ENCODE assay signal across 8 mouse cellular contexts in genomic region chr1:74031771-74032609, GRCm38 (mm10).
DNase-seq lines count a peak whose midpoint lies in the region; ATAC-seq lines count a peak whose summit lies in the region.

No protein-coding gene starts in this region.

- no peak for ATAC-seq in hindbrain, embryonic 13.5 days (ENCODE audit: low FRiP score)
- ATAC-seq in hindbrain, embryonic 16.5 days, result no peak
- no peak for ATAC-seq in heart, embryonic 11.5 days (replicated peaks; ENCODE audit: insufficient number of reproducible peaks, low FRiP score, low TSS enrichment)
- no peak for ATAC-seq in kidney, embryonic 16.5 days (ENCODE audit: low FRiP score, low TSS enrichment)

- peak; percentile 57 for DNase-seq in lung, postnatal 25 days (ENCODE audit: low spot score)
- no peak for DNase-seq in MN1 (ENCODE audit: low spot score)
- no peak for DNase-seq in embryo, embryonic 10 days (ENCODE audit: low spot score)
- no peak for DNase-seq in layer of hippocampus, adult 8-10 months (ENCODE audit: low spot score in 2 of 2)

- peaks cover 53% of the 10 kb centered on the region for H3K4me1 ChIP-seq in hindbrain, embryonic 13.5 days (replicated peaks)
- H3K4me1 ChIP-seq in hindbrain, embryonic 16.5 days (ENCODE audit: control insufficient read depth, insufficient read depth, low read depth, low read length), result peaks cover 30% of the 10 kb centered on the region
- H3K4me1 ChIP-seq in heart, embryonic 11.5 days (ENCODE audit: control insufficient read depth, insufficient read depth, low read length), result peaks cover 95% of the 10 kb centered on the region
- peaks cover 100% of the 10 kb centered on the region for H3K4me1 ChIP-seq in kidney, embryonic 16.5 days (ENCODE audit: insufficient read depth, low read length)

- 83% methylated on average over 9 of the region's 9 CpGs for WGBS in hindbrain, embryonic 13.5 days
- 82% methylated on average over 9 of the region's 9 CpGs for WGBS in hindbrain, embryonic 16.5 days
- 58% methylated on average over 9 of the region's 9 CpGs for WGBS in heart, embryonic 11.5 days (ENCODE audit: insufficient replicate concordance)
- 47% methylated on average over 9 of the region's 9 CpGs for WGBS in kidney, embryonic 16.5 days

- H3K9ac ChIP-seq in hindbrain, embryonic 13.5 days, result no peak overlapping the region
- no peak overlapping the region for H3K9ac ChIP-seq in hindbrain, embryonic 16.5 days (ENCODE audit: low read depth, low read length)
- peak overlapping the region; percentile 28 for H3K9ac ChIP-seq in heart, embryonic 11.5 days (ENCODE audit: low read depth, low read length)
- H3K9ac ChIP-seq in kidney, embryonic 16.5 days (replicated peaks; ENCODE audit: low read length), result peak overlapping the region; percentile 59

- H3K4me2 ChIP-seq in hindbrain, embryonic 13.5 days, result no peak overlapping the region
- H3K4me2 ChIP-seq in hindbrain, embryonic 16.5 days (ENCODE audit: low read length), result no peak overlapping the region
- H3K4me2 ChIP-seq in heart, embryonic 11.5 days, result peak overlapping the region; percentile 36
- H3K4me2 ChIP-seq in kidney, embryonic 16.5 days (replicated peaks; ENCODE audit: low read depth, low read length), result peak overlapping the region; percentile 59

- H3K9me3 ChIP-seq in hindbrain, embryonic 13.5 days, result no peaks in the 10 kb centered on the region
- no peaks in the 10 kb centered on the region for H3K9me3 ChIP-seq in hindbrain, embryonic 16.5 days (ENCODE audit: control insufficient read depth, low read length)
- H3K9me3 ChIP-seq in heart, embryonic 11.5 days (replicated peaks; ENCODE audit: control insufficient read depth, low read length), result no peaks in the 10 kb centered on the region
- H3K9me3 ChIP-seq in kidney, embryonic 16.5 days (ENCODE audit: low read length), result no peaks in the 10 kb centered on the region

- H3K36me3 ChIP-seq in hindbrain, embryonic 13.5 days, result no peaks in the 10 kb centered on the region
- no peaks in the 10 kb centered on the region for H3K36me3 ChIP-seq in hindbrain, embryonic 16.5 days (ENCODE audit: control insufficient read depth, insufficient read depth, low read length)
- no peaks in the 10 kb centered on the region for H3K36me3 ChIP-seq in heart, embryonic 11.5 days (ENCODE audit: control insufficient read depth, insufficient read depth, low read length)
- H3K36me3 ChIP-seq in kidney, embryonic 16.5 days (ENCODE audit: insufficient read depth, low read length), result no peaks in the 10 kb centered on the region

- 0 out of 2 replicates have a peak overlapping the region, but pooled peaks have one; percentile 49 for H3K27ac ChIP-seq in hindbrain, embryonic 13.5 days
- H3K27ac ChIP-seq in hindbrain, embryonic 16.5 days (ENCODE audit: low read depth, low read length), result no peak overlapping the region
- peak overlapping the region; percentile 85 for H3K27ac ChIP-seq in heart, embryonic 11.5 days (ENCODE audit: low read depth, low read length)
- H3K27ac ChIP-seq in kidney, embryonic 16.5 days (ENCODE audit: low read length), result peak overlapping the region; percentile 91

- peaks cover 12% of the 10 kb centered on the region for H3K27me3 ChIP-seq in hindbrain, embryonic 13.5 days
- peaks cover 4% of the 10 kb centered on the region; the same call in 1 of the 2 replicates for H3K27me3 ChIP-seq in hindbrain, embryonic 16.5 days (replicated peaks; ENCODE audit: control insufficient read depth, insufficient read depth, low read length)
- no peaks in the 10 kb centered on the region for H3K27me3 ChIP-seq in heart, embryonic 11.5 days (ENCODE audit: control insufficient read depth, insufficient read depth, low read length)
- no peaks in the 10 kb centered on the region for H3K27me3 ChIP-seq in kidney, embryonic 16.5 days (ENCODE audit: insufficient read depth, low read length)

- H3K4me3 ChIP-seq in hindbrain, embryonic 13.5 days, result no peak overlapping the region
- no peak overlapping the region for H3K4me3 ChIP-seq in hindbrain, embryonic 16.5 days (ENCODE audit: low read length)
- no peak overlapping the region for H3K4me3 ChIP-seq in heart, embryonic 11.5 days (ENCODE audit: low read depth, low read length)
- peak overlapping the region; percentile 20 for H3K4me3 ChIP-seq in kidney, embryonic 16.5 days (ENCODE audit: low read length)

Comparison
In these comparisons a context has a peak if more than half of its experiments do, and no peak if none do; other contexts are left out.
1. H3K4me2 ChIP-seq: peak in heart, embryonic 11.5 days (single experiment) and kidney, embryonic 16.5 days (single experiment); none in hindbrain, embryonic 13.5 days (single experiment) and hindbrain, embryonic 16.5 days (single experiment).
2. H3K9ac ChIP-seq: peak in heart, embryonic 11.5 days (single experiment) and kidney, embryonic 16.5 days (single experiment); none in hindbrain, embryonic 13.5 days (single experiment) and hindbrain, embryonic 16.5 days (single experiment).